Mouse (Mus musculus) spleen, adult 2 months (tissue): ENCODE results near the gene H2-Q10.

Experiments
- CTCF ChIP-seq: fragments of 200-500 bp; IDR thresholded peaks from 2 replicates; pipeline ENCODE4 v1.5.1; 2011; ENCODE audit warnings: mild to moderate bottlenecking, inconsistent platforms; ENCODE audit not compliant: insufficient read depth, insufficient read length, insufficient replicate concordance; ENCODE audit errors: extremely low read depth
- POLR2A ChIP-seq: fragments of 200-500 bp; IDR thresholded peaks from 2 replicates; pipeline ENCODE4 v1.6.1; 2011; ENCODE audit warnings: low read depth, low read length, inconsistent platforms

DNA sequence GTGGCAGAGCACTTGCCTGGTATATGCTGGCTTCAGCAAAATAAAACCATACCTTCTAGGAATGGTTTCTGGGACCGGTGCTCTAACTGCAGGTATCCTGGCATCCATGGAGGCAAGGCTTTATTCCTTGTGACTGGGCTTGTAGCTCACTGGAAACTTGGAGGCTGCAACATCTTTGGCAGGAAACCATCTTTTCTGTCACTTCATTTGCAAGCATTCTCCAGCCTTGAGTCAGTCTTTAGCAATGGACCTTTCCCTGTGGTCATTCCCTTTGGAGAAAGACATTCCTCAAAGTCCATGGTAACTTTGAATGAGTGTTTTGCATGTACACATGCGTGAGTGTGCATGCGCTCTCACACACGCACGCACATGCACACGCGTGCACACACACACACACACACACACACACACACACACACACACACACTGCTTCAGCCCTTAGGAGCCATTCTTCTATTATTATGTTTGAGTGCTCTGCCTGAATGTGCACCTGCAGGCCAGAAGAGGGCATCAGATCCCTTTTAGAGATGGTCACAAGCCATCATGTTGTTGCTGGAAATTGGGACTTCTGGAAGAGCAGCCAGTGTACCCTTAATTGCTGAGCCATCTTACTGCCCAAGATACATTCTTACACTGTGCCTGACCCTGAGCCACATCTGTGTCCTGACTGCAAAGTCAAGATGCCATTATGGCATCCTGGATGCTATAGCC is 43.2 kb downstream of the H2-Q10 start:
- TF ChIP-seq POLR2A (no peak), CTCF (no peak)
